Mouse (Mus musculus) T-helper 1 cell (primary cell): ENCODE results near the gene Lrrc58.

Experiments
- in situ Hi-C: fragments of 300-600 bp; cut with MboI, MseI; formaldehyde crosslinking; loops from one replicate; pipeline ENCODE4 v1.15.1; 2025; ENCODE audit warnings: high pct_unique_total_duplicates

Gene Lrrc58

GRCm38 (mm10) chr16:37919000-37919399 lies 50.8 kb downstream of the Lrrc58 start:
- in situ Hi-C loops = no loop called here

- in situ Hi-C loops = no loop called here
Measured at GRCm38 (mm10) chr16:37920842-37921409, 52.7 kb downstream of the Lrrc58 start.

GRCm38 (mm10) chr16:37926087-37926486 lies 57.9 kb downstream of the Lrrc58 start:
- in situ Hi-C loops = no loop called here

GRCm38 (mm10) chr16:37927117-37927516 lies 58.9 kb downstream of the Lrrc58 start:
- in situ Hi-C loops = no loop called here

GRCm38 (mm10) chr16:37929006-37929405 lies 60.8 kb downstream of the Lrrc58 start:
- in situ Hi-C loops = no loop called here

- in situ Hi-C loops = no loop called here
Measured at GRCm38 (mm10) chr16:37929626-37930025, 61.4 kb downstream of the Lrrc58 start.

- in situ Hi-C loops = no loop called here
Measured at GRCm38 (mm10) chr16:37934932-37935331, 66.7 kb downstream of the Lrrc58 start.

- in situ Hi-C loops = no loop called here
Measured at GRCm38 (mm10) chr16:37937276-37937675, 69.1 kb downstream of the Lrrc58 start.
